Mouse (Mus musculus): ENCODE measurements around the gene 6030458C11Rik.
A peak's percentile ranks its signal among the peaks of the same experiment; 100 is the strongest.
"Not testable (repeated sequence)": the region's sequence is repeated elsewhere in the genome, so short reads cannot be mapped to it uniquely, and the experiment has no call there.

The 6030458C11Rik gene

DNA sequence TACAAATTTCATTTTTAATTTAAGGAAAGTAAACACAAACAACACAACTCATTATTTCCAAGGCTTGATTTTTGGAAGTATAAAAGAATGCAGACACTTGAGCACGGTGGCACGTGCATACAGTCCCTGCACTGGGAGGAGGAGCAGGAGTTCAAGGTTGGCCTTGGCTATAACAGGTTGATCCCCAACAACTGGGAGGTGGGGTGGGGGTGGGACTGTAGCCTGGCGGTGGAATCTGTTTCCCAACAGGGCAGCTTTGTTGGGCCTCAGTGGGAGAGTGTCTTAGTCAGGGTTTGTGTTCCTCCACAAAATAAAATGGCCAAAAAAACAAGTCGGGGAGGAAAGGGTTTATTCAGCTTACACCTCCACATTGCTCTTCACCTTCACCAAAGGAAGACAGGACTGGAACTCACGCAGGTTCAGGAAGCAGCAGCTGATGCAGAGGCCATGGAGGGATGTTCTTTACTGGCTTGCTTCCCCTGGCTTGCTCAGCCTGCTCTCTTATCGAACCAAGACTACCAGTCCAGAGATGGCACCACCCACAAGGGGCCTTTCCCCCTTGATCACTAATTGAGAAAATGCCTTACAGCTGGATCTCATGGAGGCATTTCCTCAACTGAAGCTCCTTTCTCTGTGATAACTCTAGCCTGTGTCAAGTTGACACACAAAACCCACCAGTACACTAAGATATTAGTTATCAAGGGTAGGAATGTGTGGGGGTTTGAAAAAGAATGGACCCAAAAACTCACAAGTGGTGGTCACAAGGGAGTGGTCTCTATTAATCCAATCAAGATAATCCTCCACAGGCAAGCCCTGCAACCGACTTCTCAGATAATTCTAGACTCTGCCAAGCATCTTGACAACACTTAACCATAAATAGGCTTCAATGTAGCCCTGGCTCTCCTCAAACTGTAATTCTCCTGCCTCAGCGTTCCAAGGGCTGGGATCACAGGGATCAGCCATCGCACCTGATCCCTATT is 1.7 kb downstream of the 6030458C11Rik start:
- no peak for DNase-seq (ENCODE audit: low spot score)

DNA sequence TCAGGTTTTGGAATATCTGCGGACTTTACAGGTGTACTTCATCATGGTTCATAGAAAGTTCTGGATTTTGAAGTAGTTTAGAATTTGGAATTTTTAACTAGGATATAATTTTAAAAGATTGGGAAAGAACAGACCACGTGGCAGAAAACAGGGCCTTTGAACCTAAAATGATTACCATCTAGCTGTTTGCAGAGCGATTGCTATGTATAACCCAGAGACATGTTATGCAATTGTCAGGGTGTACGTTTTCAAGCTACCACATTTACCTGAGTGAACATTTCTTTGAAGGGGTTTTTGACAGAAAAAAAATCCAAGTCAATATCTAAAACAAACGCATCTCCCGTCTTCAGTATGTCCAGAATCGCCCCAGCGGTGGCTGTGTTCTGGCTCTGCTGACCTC is 6.9 kb downstream of the 6030458C11Rik start:
- DNase-seq (ENCODE audit: low spot score) = no peak

- DNase-seq (ENCODE audit: low spot score) = no peak
Measured at GRCm38 (mm10) chr15:12812646-12813045, 11.8 kb downstream of the 6030458C11Rik start.

GRCm38 (mm10) chr15:12809305-12809704 is 15.1 kb downstream of the 6030458C11Rik start:
- DNase-seq (ENCODE audit: low spot score) = no peak

DNA sequence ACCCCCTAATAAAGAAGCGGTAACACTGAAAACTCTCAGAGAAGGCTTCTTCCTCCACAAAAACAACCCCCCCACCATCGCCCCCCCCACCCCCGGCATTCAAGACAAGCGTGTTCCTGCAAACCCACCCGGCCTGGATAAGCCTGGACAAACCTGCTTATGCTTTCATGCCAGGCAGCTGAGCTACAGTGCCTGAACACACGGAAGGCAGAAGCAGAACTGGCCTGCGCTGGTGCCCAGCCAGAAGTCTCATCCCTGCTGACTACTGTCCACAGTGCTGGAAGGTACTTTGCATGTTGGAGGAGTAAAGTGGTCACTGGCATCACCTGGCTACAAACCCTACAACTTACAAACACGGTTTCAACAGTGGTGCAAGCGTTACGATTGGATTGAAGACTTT is 17.4 kb downstream of the 6030458C11Rik start:
- DNase-seq (ENCODE audit: low spot score) = no peak

- no peak for DNase-seq (ENCODE audit: low spot score)
Measured at GRCm38 (mm10) chr15:12805071-12805470, 19.4 kb downstream of the 6030458C11Rik start.

DNA sequence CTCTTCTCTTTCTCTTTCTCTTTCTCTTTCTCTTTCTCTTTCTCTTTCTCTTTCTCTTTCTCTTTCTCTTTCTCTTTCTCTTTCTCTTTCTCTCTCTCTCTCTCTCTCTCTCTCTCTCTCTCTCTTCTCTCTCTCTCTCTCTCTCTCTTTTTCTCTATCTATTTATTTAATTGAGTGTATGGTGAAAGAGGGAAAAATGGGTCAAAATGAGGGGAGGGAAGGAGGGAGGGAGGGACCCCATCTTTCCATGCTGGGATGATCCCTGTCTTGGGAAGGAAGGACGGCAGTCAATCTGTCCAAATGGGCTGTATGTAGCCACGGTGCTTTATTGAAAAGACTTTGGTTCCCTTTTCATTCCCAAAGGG is 23.3 kb downstream of the 6030458C11Rik start:
- DNase-seq (ENCODE audit: low spot score) = not testable (repeated sequence)

DNA sequence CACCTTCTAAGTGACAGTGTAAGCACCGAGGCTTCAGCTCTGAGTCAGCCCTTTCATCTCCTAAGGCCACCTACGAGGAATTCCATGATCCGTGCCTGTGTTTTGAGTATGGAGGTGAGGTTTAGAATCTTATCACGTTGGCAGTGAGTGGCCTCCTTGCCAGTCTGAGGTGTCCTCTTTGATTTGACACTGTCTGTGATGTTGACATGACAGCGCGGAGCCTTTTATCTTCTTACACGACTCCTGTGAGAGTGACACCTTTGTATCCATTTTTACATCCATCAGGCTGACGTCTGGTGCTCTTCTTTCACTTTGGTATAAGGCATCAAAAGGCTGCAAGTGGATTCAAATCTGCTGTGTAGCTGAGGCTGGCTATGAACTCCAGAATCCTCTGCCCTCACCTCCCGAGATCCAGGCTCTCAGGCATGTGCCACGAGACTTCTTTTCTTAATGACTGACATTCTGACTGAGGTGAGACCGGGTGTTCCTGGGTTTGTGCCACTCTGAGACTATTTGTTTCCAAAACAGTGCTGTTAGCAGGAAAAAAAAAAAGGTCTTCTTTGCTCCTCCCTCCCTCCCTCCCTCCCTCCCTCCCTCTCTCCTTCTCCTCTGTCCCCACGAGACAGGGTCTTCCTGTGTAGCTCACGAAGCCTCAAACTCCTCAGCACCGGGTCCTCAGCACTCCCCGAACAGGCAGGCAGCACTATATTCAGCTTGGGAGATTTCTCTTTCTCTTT is 23.9 kb downstream of the 6030458C11Rik start:
- no peak for DNase-seq (ENCODE audit: low spot score)

DNA sequence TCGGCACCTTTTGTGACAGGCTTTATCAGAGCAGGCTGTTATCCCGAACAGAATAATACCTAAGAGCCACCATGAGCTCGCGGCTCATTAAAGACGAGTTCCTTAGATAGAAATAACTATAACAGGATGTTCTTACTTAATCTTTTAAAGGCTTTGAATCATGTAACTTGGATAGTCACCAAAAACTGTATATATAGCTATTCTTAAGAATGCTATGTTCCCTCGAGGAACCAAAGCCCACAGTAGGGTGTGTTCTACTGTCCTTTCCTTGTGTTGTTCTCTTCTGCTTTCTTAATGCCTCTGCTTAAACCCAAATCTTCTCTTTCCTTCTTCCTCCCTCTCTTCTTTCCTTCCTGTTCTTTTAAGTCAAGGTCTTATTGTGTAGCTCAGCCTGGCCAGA is 26.4 kb downstream of the 6030458C11Rik start:
- no peak for DNase-seq (ENCODE audit: low spot score)

DNA sequence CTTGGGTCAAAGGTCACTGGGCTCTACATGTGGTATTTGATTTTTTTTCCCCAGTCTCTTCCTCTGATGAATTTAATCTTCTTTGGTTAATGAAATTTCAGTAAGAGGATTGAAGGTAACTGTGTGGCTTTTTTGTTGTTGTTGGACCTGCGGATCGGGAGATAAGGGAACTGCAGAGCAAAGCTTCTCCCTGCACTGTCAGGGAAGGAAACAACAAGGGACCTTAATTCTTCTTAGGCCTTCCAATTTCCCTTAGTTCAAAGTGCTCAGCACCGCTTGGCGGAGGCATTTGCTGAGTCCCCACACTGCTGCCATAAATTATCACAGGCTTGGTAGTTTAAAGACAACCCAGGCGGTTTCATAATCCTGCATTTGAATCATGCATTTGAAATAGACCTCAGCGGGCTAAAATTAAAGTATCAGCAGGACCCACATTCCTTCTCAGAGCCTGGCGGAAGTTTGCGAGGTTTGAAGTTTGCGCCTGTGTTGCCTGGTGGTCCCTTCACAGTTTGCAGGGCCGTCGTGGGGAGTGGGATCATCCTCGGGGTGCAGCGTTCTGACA is 28.5 kb downstream of the 6030458C11Rik start:
- no peak for DNase-seq (ENCODE audit: low spot score)

DNA sequence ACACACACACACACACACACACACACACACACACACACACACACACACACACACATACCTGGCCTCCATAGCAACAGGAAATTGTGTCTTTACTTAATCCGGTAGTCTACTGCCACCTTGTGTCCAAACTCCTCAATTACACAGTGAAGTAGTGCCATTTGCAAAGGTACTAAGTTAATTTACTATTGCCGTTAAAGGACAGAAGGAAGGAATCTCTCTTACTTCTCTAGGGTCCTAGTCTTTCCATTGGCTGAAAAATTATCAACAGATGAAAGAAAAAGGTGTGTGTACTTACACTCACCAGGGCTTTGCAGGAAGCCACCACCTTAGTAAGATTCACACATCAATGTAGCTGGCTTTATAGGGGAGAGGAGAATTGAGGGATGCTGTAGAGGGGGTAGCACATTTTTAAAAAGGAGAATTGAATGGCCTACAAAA is 29.0 kb downstream of the 6030458C11Rik start:
- DNase-seq (ENCODE audit: low spot score) = peak; percentile 83

- no peak for DNase-seq (ENCODE audit: low spot score)
Measured at GRCm38 (mm10) chr15:12794311-12794710, 30.1 kb downstream of the 6030458C11Rik start.

- no peak for DNase-seq (ENCODE audit: low spot score)
Measured at GRCm38 (mm10) chr15:12789406-12789867, 35.0 kb downstream of the 6030458C11Rik start.

- DNase-seq (ENCODE audit: low spot score) = no peak
Measured at GRCm38 (mm10) chr15:12788536-12788935, 35.9 kb downstream of the 6030458C11Rik start.

- no peak for DNase-seq (ENCODE audit: low spot score)
Measured at GRCm38 (mm10) chr15:12781729-12782326, 42.6 kb downstream of the 6030458C11Rik start.

DNA sequence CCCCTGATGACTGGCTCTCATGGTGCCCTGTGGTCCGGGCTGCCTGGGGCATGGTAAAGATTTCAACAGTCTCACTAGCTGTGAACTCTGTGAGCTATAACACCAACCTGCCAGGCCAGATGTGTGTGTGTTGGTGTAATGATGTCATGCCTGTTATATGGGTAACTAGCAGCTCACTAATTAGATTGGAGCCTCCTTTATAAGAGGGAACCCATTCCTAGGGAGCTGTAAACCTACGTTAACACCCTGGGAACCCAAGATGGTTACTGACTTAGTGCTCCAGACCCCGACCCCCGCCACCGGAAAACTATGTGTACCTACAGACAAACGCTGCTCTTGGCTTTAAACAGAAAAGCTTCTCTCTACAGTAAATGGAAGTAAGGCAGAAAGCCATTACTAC is 43.2 kb downstream of the 6030458C11Rik start:
- no peak for DNase-seq (ENCODE audit: low spot score)

DNA sequence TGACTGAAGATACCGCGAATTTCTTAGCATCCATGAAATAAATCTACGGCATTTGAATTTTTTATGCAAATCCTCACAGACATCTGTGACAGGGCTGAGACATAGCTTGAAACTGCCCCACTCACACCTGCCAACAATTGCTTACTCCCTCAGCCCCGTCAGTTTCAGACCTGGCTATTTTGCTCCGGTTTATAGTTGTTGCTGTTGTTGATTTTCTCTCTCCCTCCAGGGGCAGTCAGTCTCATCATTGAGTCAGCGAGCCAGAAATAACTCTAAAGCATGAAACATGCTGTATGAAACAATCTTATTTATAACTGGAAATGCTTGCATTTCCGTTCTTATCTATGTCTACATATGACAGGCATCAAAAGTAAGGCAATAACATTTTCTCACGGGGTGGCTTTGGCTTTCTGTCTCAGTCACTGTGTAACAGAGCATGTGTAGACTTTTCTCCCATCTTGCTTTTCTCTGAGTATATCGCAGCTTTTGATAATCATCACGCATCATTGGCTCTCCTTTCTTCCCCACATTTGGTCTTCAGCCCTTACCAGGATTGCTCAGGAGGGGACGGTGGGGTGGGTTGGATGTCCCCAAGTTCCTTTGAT is 50.2 kb downstream of the 6030458C11Rik start:
- DNase-seq (ENCODE audit: low spot score) = no peak

- DNase-seq (ENCODE audit: low spot score) = no peak
Measured at GRCm38 (mm10) chr15:12770958-12771357, 53.5 kb downstream of the 6030458C11Rik start.

GRCm38 (mm10) chr15:12766848-12767247 is 57.6 kb downstream of the 6030458C11Rik start:
- DNase-seq (ENCODE audit: low spot score) = no peak

DNA sequence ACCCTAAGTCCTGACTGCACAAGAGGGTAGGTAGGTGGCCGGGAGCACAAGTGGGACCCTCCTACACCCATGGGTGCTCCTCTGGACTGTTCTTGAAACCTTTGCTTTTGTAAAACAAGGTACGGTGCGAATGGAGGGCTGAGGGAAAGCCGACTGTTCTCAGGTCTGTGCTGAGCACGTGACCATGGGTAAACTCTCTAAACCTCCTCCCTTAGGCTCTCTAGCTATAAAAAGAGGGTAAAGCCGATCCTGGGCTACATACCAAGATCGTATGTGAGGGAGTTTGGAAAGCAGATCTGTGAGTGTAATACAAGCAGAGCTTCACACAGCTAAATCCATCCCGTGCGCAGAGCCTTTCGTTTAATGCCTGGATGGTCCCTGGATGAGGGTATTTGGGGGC is 61.3 kb downstream of the 6030458C11Rik start:
- no peak for DNase-seq (ENCODE audit: low spot score)

GRCm38 (mm10) chr15:12762258-12762913 is 62.1 kb downstream of the 6030458C11Rik start:
- DNase-seq (ENCODE audit: low spot score) = no peak

Measured in adipocyte (in vitro differentiated cells).